Mouse (Mus musculus): ENCODE results near the gene Zfp523. TPM values are rescaled to one million over a fixed set of nuclear protein-coding genes. Genes with fewer than 3 reads are reported as not detected.
"Not testable (repeated sequence)": the region's sequence is repeated elsewhere in the genome, so short reads cannot be mapped to it uniquely, and the experiment has no call there.

Gene Zfp523
- polyA plus RNA-seq, 1 experiment from 2014 or later: 19.2 TPM

DNA sequence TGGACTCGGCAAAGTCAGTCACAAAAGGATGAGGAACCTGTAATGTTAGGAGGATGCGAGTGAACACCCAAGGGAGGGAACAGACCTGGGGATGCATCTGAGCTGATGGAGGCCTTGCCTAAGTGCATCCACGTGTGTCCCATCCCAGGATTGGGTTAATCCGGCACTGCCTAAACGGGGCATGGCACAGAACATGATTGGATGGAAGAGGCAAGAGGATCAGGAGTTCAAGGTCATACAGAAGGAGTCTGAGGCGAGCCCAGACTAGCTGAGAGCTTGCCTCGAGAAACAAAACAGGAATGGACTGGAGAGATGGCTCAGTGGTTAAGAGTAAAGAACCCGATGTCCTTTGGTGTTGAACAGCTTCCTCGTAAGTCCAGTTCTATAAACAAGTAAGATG, 35.5 kb downstream of the Zfp523 start:
- Histone ChIP-seq H3K27ac (replicated peaks in 1 of 2; ENCODE audit: control insufficient read depth in 1 of 2, insufficient read depth in 1 of 2, low read depth in 2 of 2, low read length in 2 of 2) (no peak overlapping the region), H3K4me1 (ENCODE audit: control insufficient read depth in 2 of 2, insufficient read depth in 2 of 2, low read length in 2 of 2) (peaks cover 6 to 8% of the 10 kb centered on the region in 2 experiments; a peak in 3 of 4 replicates), H3K9me3 (ENCODE audit: control insufficient read depth, low read length) (no peaks in the 10 kb centered on the region), H3K9ac (ENCODE audit: low read length) (no peak overlapping the region), H3K27me3 (ENCODE audit: control insufficient read depth, insufficient read depth, low read length) (peaks cover 13% of the 10 kb centered on the region), H3K4me2 (ENCODE audit: low read length) (no peak overlapping the region), H3K36me3 (ENCODE audit: control insufficient read depth, insufficient read depth, low read length) (no peaks in the 10 kb centered on the region), H3K4me3 (ENCODE audit: control insufficient read depth in 1 of 2, insufficient read depth in 1 of 2, low read depth in 1 of 2, low read length in 2 of 2) (no peak overlapping the region)
- WGBS: 64% methylated on average over 9 of the region's 9 CpGs
- no peak for ATAC-seq (ENCODE audit: insufficient number of reproducible peaks, insufficient read depth, low FRiP score, low read depth)

DNA sequence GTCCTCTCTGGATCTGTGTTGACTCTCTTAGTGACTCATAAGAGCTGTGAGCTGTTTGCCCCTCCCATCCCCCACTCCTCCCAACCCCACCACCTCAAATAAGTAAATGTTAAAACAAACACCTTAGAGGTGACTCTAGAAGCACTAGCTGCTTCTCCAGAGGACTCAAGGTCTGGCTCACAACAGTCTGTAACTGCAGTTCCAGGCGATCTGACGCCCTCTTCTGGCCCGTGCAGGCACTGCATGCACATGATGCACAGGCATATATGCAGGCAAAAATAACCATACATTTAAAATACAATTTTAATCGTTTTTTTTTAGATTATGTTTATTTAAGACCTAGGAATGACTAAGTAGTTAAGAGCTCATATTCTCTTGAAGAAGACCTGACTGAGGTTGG, 36.3 kb downstream of the Zfp523 start:
- Histone ChIP-seq H3K9me3 (ENCODE audit: control insufficient read depth, low read length) (no peaks in the 10 kb centered on the region), H3K27me3 (ENCODE audit: control insufficient read depth, insufficient read depth, low read length) (peaks cover 14% of the 10 kb centered on the region), H3K4me1 (ENCODE audit: control insufficient read depth in 2 of 2, insufficient read depth in 2 of 2, low read length in 2 of 2) (peaks cover 2 to 6% of the 10 kb centered on the region in 2 experiments), H3K4me3 (ENCODE audit: control insufficient read depth in 1 of 2, insufficient read depth in 1 of 2, low read depth in 1 of 2, low read length in 2 of 2) (no peak overlapping the region), H3K4me2 (ENCODE audit: low read length) (no peak overlapping the region), H3K36me3 (ENCODE audit: control insufficient read depth, insufficient read depth, low read length) (no peaks in the 10 kb centered on the region), H3K9ac (ENCODE audit: low read length) (no peak overlapping the region), H3K27ac (replicated peaks in 1 of 2; ENCODE audit: control insufficient read depth in 1 of 2, insufficient read depth in 1 of 2, low read depth in 2 of 2, low read length in 2 of 2) (no peak overlapping the region)
- ATAC-seq (ENCODE audit: insufficient number of reproducible peaks, insufficient read depth, low FRiP score, low read depth): no peak
- WGBS: 24% methylated on average over 4 of the region's 4 CpGs

DNA sequence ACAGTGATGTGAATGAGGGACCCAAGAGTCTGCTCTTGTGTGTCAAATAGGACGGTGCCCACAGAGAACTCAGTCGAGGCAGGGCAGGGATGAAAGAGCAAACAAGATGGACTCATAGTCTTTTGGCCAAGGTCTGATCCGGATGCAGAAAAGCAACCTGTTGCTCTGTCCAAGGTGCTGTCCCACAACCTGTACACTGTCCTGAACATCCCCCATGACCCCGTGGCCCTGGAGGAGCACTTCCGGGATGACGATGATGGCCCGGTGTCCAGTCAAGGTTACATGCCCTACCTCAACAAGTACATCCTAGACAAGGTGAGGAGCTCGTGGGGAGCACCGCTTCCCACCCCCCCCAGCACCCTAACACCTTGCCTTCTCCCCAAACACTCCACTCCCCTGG, 39.9 kb downstream of the Zfp523 start:
- Histone ChIP-seq H3K4me2 (ENCODE audit: low read length) (no peak overlapping the region), H3K4me3 (ENCODE audit: control insufficient read depth in 1 of 2, insufficient read depth in 1 of 2, low read depth in 1 of 2, low read length in 2 of 2) (no peak overlapping the region), H3K27ac (replicated peaks in 1 of 2; ENCODE audit: control insufficient read depth in 1 of 2, insufficient read depth in 1 of 2, low read depth in 2 of 2, low read length in 2 of 2) (no peak overlapping the region), H3K27me3 (ENCODE audit: control insufficient read depth, insufficient read depth, low read length) (peaks cover 14% of the 10 kb centered on the region), H3K36me3 (ENCODE audit: control insufficient read depth, insufficient read depth, low read length) (no peaks in the 10 kb centered on the region), H3K9ac (ENCODE audit: low read length) (no peak overlapping the region), H3K4me1 (ENCODE audit: control insufficient read depth in 2 of 2, insufficient read depth in 2 of 2, low read length in 2 of 2) (peaks cover 4 to 8% of the 10 kb centered on the region in 2 experiments), H3K9me3 (ENCODE audit: control insufficient read depth, low read length) (no peaks in the 10 kb centered on the region)
- 79% methylated on average over 9 of the region's 9 CpGs for WGBS
- no peak for ATAC-seq (ENCODE audit: insufficient number of reproducible peaks, insufficient read depth, low FRiP score, low read depth)

DNA sequence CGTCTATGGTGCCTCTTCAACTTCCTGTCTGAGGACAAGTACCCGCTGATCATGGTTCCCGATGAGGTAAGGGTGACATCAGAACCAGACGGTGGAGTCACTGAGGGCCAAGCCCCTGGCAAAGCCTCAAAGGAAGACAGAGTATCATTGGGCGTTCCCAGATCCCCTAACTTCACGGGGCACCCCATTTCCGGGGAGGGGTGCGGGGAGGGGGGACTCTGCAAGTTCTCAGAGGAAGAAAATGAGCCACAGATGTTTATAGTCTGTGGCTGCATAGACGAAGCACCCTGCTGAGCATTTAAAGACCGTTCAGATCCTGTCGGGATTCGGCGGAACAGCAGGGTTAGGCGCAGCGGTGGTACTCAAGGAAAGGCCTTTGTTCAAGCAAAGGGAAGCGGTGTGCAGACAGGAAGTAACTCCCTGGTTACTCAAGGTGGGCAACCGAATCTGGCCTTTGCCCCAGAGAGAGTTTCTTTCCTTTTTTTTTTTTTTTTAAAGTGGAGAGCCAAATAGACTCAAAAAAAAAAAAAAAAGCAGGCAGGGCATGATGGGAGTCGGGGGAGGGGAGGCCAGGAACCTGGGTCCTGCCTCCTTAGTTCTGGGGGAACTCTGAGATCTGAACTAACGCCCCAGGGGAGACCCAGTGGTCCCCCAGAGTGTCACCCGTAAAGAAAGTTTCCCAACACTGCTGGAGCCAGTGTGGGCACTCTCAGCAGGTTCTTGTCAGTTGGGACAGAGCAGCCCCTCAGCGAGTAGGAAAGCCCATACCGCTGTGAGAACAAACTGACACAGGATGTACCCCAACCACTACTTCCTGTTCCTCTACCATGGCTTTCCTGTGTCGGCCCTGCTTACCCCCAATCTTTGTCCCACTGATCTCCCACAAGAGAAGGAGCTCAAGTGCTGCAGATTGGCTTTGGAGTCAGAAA, 41.1 kb downstream of the Zfp523 start:
- no peak for ATAC-seq (ENCODE audit: insufficient number of reproducible peaks, insufficient read depth, low FRiP score, low read depth)
- Histone ChIP-seq H3K4me1 (ENCODE audit: control insufficient read depth in 2 of 2, insufficient read depth in 2 of 2, low read length in 2 of 2) (peaks cover 4 to 8% of the 10 kb centered on the region in 2 experiments), H3K4me3 (ENCODE audit: control insufficient read depth in 1 of 2, insufficient read depth in 1 of 2, low read depth in 1 of 2, low read length in 2 of 2) (no peak overlapping the region), H3K36me3 (ENCODE audit: control insufficient read depth, insufficient read depth, low read length) (no peaks in the 10 kb centered on the region), H3K9me3 (ENCODE audit: control insufficient read depth, low read length) (no peaks in the 10 kb centered on the region), H3K4me2 (ENCODE audit: low read length) (peak overlapping the region; percentile 40), H3K9ac (ENCODE audit: low read length) (no peak overlapping the region), H3K27me3 (ENCODE audit: control insufficient read depth, insufficient read depth, low read length) (peaks cover 14% of the 10 kb centered on the region), H3K27ac (replicated peaks in 1 of 2; ENCODE audit: control insufficient read depth in 1 of 2, insufficient read depth in 1 of 2, low read depth in 2 of 2, low read length in 2 of 2) (no peak overlapping the region; a peak in 1 of 4 replicates)
- WGBS: 19% methylated on average over 23 of the region's 23 CpGs

DNA sequence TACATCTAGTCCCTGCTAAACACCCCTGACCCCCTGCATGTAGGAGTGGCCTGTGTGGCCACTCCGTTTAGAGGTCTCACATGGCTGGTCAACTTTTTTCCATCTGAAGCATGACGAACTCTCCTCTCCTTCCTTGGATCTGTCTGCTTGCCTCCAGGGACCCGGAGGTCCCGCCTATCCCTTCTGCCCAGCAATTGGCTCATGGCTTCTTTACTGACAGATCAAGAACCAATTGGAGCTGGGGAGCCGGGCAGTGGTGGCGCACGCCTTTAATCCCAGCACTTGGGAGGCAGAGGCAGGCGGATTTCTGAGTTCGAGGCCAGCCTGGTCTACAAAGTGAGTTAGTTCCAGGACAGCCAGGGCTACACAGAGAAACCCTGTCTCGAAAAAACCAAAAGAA, 45.5 kb downstream of the Zfp523 start:
- H3K27ac ChIP-seq (replicated peaks in 1 of 2; ENCODE audit: control insufficient read depth in 1 of 2, insufficient read depth in 1 of 2, low read depth in 2 of 2, low read length in 2 of 2); H3K36me3 ChIP-seq (ENCODE audit: control insufficient read depth, insufficient read depth, low read length); H3K9ac ChIP-seq (ENCODE audit: low read length); ATAC-seq (ENCODE audit: insufficient number of reproducible peaks, insufficient read depth, low FRiP score, low read depth); H3K9me3 ChIP-seq (ENCODE audit: control insufficient read depth, low read length); H3K27me3 ChIP-seq (ENCODE audit: control insufficient read depth, insufficient read depth, low read length); H3K4me3 ChIP-seq (ENCODE audit: control insufficient read depth in 1 of 2, insufficient read depth in 1 of 2, low read depth in 1 of 2, low read length in 2 of 2); H3K4me2 ChIP-seq (ENCODE audit: low read length): not testable (repeated sequence)
- H3K4me1 ChIP-seq (ENCODE audit: control insufficient read depth in 2 of 2, insufficient read depth in 2 of 2, low read length in 2 of 2): peaks cover 12 to 13% of the 10 kb centered on the region in 2 experiments
- WGBS: 89% methylated on average over 10 of the region's 10 CpGs

DNA sequence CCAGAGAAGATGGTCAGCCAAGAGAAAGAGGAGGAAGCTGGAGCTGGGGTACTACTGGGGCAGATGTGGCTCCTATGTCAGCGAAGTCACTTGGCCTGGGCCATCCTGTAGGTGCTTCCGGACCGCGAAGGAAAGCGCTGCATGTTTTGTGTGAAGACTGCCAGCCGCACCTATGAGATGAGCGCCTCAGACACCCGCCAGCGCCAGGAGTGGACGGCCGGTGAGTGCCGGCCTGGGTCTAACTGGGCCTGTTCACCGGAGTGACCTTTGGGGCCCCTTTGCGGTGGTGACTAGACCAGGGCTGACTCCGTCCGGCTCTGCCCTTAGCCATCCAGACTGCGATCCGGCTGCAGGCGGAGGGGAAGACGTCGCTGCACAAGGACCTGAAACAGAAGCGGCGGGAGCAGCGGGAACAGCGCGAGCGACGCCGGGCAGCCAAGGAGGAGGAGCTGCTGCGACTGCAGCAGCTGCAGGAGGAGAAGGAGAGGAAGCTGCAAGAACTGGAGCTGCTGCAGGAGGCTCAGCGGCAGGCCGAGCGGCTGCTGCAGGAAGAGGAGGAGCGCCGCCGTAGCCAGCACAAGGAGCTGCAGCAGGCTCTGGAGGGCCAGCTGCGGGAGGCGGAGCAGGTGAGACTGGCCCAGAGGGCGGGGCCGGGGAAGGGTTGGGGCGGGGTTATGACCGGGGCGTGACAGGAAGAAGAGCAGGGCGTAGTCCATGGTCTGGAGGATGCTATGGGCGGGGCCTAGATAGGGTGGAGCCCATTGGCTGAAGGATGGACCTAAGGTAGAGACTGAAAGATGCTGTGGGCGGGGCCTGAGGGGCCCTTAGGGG, 46.8 kb downstream of the Zfp523 start:
- Histone ChIP-seq H3K4me2 (ENCODE audit: low read length) (peak overlapping the region; percentile 98), H3K36me3 (ENCODE audit: control insufficient read depth, insufficient read depth, low read length) (no peaks in the 10 kb centered on the region), H3K4me1 (ENCODE audit: control insufficient read depth in 2 of 2, insufficient read depth in 2 of 2, low read length in 2 of 2) (peaks cover 5 to 9% of the 10 kb centered on the region in 2 experiments; a peak in 3 of 4 replicates), H3K27me3 (ENCODE audit: control insufficient read depth, insufficient read depth, low read length) (no peaks in the 10 kb centered on the region), H3K4me3 (ENCODE audit: control insufficient read depth in 1 of 2, insufficient read depth in 1 of 2, low read depth in 1 of 2, low read length in 2 of 2) (peak overlapping the region; percentile 56 to 57), H3K27ac (replicated peaks in 1 of 2; ENCODE audit: control insufficient read depth in 1 of 2, insufficient read depth in 1 of 2, low read depth in 2 of 2, low read length in 2 of 2) (0 out of 4 replicates have a peak overlapping the region, but pooled peaks have one; percentile 4 to 25), H3K9me3 (ENCODE audit: control insufficient read depth, low read length) (no peaks in the 10 kb centered on the region), H3K9ac (ENCODE audit: low read length) (peak overlapping the region; percentile 76)
- ATAC-seq (ENCODE audit: insufficient number of reproducible peaks, insufficient read depth, low FRiP score, low read depth): peak; percentile 86
- WGBS: under 1% methylated on average over 46 of the region's 46 CpGs

DNA sequence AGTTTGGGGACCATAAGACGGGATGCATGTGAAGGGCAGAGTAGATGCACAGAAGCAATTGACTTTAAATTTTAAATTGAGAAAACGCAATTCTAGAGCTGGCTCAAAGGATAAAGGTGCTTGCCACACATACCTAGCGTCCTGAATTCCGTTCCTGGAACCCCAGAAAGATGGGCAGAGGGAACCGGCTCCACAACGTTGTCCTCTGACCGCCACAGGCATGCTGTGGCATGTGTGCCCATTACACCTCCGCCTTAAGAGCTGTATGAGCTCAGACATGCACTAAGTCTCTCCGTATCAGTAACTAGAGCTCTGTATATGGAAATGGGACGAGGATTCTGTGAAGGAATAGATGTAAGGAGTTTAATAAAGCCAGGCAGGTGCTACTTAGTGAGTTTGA, 47.7 kb downstream of the Zfp523 start:
- no peaks in the 10 kb centered on the region for H3K9me3 ChIP-seq (ENCODE audit: control insufficient read depth, low read length)
- WGBS: 88% methylated on average over 10 of the region's 10 CpGs
- no peak overlapping the region for H3K4me2 ChIP-seq (ENCODE audit: low read length)
- no peak overlapping the region for H3K27ac ChIP-seq (replicated peaks in 1 of 2; ENCODE audit: control insufficient read depth in 1 of 2, insufficient read depth in 1 of 2, low read depth in 2 of 2, low read length in 2 of 2)
- no peak overlapping the region for H3K9ac ChIP-seq (ENCODE audit: low read length)
- H3K27me3 ChIP-seq (ENCODE audit: control insufficient read depth, insufficient read depth, low read length): no peaks in the 10 kb centered on the region
- no peak overlapping the region for H3K4me3 ChIP-seq (ENCODE audit: control insufficient read depth in 1 of 2, insufficient read depth in 1 of 2, low read depth in 1 of 2, low read length in 2 of 2)
- ATAC-seq (ENCODE audit: insufficient number of reproducible peaks, insufficient read depth, low FRiP score, low read depth): no peak
- peaks cover 5 to 9% of the 10 kb centered on the region in 2 experiments; a peak in 3 of 4 replicates for H3K4me1 ChIP-seq (ENCODE audit: control insufficient read depth in 2 of 2, insufficient read depth in 2 of 2, low read length in 2 of 2)
- no peaks in the 10 kb centered on the region for H3K36me3 ChIP-seq (ENCODE audit: control insufficient read depth, insufficient read depth, low read length)
